Mouse (Mus musculus): ENCODE results near the gene Kif16b. TPM values are rescaled to one million over a fixed set of nuclear protein-coding genes. Genes with fewer than 3 reads are reported as not detected.
A peak's percentile ranks its signal among the peaks of the same experiment; 100 is the strongest.

The Kif16b gene
- total and polyA plus RNA-seq, 3 experiments = 3.9 to 17.6 (median 17.2) TPM

DNA sequence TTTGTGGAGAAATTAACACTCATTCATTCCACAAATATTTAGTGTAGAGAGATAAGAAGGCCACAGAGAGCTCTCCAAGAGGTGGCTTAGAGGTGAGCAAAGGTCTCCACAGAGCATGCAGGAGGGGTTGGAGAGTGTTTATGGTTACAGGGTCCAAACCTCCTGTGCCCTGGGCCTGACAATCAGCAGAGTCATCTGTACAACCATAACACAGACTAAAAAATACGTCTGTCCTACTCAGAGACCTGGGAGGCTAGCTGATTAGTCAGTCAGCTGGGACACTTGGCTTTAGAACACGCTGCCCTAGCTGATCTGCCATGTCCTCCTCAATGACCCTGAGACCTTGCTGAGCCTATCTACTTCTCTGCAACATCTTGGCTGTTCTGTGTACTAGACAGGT is 24.7 kb downstream of the Kif16b start:
- TF ChIP-seq GATA1 (IDR thresholded peaks at IDR 0.05; ENCODE audit: borderline replicate concordance, low read length) (no peak), CTCF (IDR thresholded peaks at IDR 0.05; ENCODE audit: low read depth, low read length) (no peak), POLR2AphosphoS5 (IDR thresholded peaks at IDR 0.05; ENCODE audit: insufficient replicate concordance, low read depth, low read length) (no peak), GATA2 (IDR thresholded peaks at IDR 0.05; ENCODE audit: borderline replicate concordance, low read depth, low read length) (no peak), TAL1 (conservative IDR thresholded peaks at IDR 0.05; ENCODE audit: low read depth, low read length) (no peak)
- Histone ChIP-seq H3K27me3 (ENCODE audit: insufficient read depth, low read length) (no peaks in the 10 kb centered on the region), H3K4me1 (ENCODE audit: insufficient read depth, low read depth, low read length) (no peaks in the 10 kb centered on the region), H3K9me3 (replicated peaks) (no peaks in the 10 kb centered on the region), H3K4me3 (ENCODE audit: low read depth, low read length) (no peak overlapping the region), H3K36me3 (replicated peaks) (peaks cover 8% of the 10 kb centered on the region)
- ATAC-seq (ENCODE audit: extremely low read depth, insufficient number of reproducible peaks, low FRiP score, poor library complexity, severe bottlenecking) = no peak
- DNase-seq (ENCODE audit: low spot score) = no peak

DNA sequence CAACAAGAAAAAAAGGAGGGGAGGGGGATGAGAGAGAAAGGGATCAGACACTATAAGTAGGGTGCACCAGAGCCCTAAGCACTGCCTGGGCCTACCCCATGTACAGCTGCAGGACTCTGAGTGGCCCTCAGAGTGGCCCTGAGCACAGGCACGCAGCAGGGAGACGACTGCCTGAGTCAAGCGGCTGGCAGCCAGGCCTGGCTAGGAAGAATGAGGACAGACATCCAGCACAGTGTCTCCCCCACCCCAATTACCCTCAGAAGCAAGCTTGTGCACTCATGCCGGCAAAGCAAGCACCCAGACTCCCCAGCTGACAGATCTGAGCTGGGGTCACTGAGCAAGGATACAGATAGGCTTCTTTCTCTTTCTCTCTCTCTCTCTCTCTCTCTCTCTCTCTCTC is 25.4 kb downstream of the Kif16b start:
- Histone ChIP-seq H3K27me3 (ENCODE audit: insufficient read depth, low read length) (no peaks in the 10 kb centered on the region), H3K4me1 (ENCODE audit: insufficient read depth, low read depth, low read length) (no peaks in the 10 kb centered on the region), H3K9me3 (replicated peaks) (no peaks in the 10 kb centered on the region), H3K4me3 (ENCODE audit: low read depth, low read length) (no peak overlapping the region), H3K36me3 (replicated peaks) (peaks cover 11% of the 10 kb centered on the region)
- DNase-seq (ENCODE audit: low spot score) (no peak), ATAC-seq (ENCODE audit: extremely low read depth, insufficient number of reproducible peaks, low FRiP score, poor library complexity, severe bottlenecking) (no peak)
- TF ChIP-seq GATA2 (IDR thresholded peaks at IDR 0.05; ENCODE audit: borderline replicate concordance, low read depth, low read length) (no peak), CTCF (IDR thresholded peaks at IDR 0.05; ENCODE audit: low read depth, low read length) (no peak), POLR2AphosphoS5 (IDR thresholded peaks at IDR 0.05; ENCODE audit: insufficient replicate concordance, low read depth, low read length) (no peak), GATA1 (IDR thresholded peaks at IDR 0.05; ENCODE audit: borderline replicate concordance, low read length) (no peak), TAL1 (conservative IDR thresholded peaks at IDR 0.05; ENCODE audit: low read depth, low read length) (no peak)

DNA sequence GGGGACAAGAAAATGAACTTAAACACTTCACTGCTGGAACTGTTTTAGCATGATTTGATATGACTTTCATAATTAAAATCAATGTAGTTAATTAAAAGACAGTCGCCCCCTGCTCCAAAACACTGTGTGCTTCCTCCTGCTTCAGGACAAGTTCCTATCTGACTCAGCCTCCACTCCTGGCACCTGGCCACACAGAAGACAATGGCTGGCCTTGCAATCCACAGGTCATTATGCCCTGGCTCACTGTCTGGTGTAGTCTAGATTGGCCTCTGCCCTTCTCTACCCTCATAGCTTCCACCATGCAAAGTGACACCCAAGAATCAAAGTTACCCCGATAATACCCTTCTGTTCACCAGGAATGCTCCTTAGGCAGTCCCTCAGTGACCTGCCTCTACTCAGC is 26.8 kb downstream of the Kif16b start:
- TF ChIP-seq POLR2AphosphoS5 (IDR thresholded peaks at IDR 0.05; ENCODE audit: insufficient replicate concordance, low read depth, low read length) (no peak), TAL1 (conservative IDR thresholded peaks at IDR 0.05; ENCODE audit: low read depth, low read length) (no peak), GATA1 (IDR thresholded peaks at IDR 0.05; ENCODE audit: borderline replicate concordance, low read length) (no peak), GATA2 (IDR thresholded peaks at IDR 0.05; ENCODE audit: borderline replicate concordance, low read depth, low read length) (no peak), CTCF (IDR thresholded peaks at IDR 0.05; ENCODE audit: low read depth, low read length) (no peak)
- Histone ChIP-seq H3K4me1 (ENCODE audit: insufficient read depth, low read depth, low read length) (no peaks in the 10 kb centered on the region), H3K9me3 (replicated peaks) (no peaks in the 10 kb centered on the region), H3K4me3 (ENCODE audit: low read depth, low read length) (no peak overlapping the region), H3K36me3 (replicated peaks) (peaks cover 16% of the 10 kb centered on the region), H3K27me3 (ENCODE audit: insufficient read depth, low read length) (no peaks in the 10 kb centered on the region)
- no peak for DNase-seq (ENCODE audit: low spot score)
- ATAC-seq (ENCODE audit: extremely low read depth, insufficient number of reproducible peaks, low FRiP score, poor library complexity, severe bottlenecking) = no peak

DNA sequence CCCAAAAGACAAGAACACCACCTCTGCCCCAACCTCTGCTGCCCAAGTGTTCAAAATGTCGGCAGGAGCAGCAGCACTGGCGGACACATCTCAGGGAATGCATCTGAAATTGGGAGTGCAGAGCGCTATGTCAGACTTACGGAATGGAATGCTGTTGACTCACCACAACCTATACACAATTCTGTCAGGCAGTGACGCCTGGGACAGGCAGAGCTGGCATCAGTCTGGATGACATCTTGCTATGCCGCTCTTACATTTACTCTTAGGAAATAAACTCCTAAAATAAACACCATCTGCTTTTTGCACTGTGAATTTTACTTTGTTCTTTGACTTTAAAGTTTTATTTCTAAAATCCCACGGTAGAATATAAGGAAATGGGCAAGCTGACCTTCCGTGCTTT is 31.3 kb downstream of the Kif16b start:
- ATAC-seq (ENCODE audit: extremely low read depth, insufficient number of reproducible peaks, low FRiP score, poor library complexity, severe bottlenecking) (no peak), DNase-seq (ENCODE audit: low spot score) (no peak)
- TF ChIP-seq TAL1 (conservative IDR thresholded peaks at IDR 0.05; ENCODE audit: low read depth, low read length) (no peak), GATA2 (IDR thresholded peaks at IDR 0.05; ENCODE audit: borderline replicate concordance, low read depth, low read length) (no peak), GATA1 (IDR thresholded peaks at IDR 0.05; ENCODE audit: borderline replicate concordance, low read length) (no peak), CTCF (IDR thresholded peaks at IDR 0.05; ENCODE audit: low read depth, low read length) (no peak), POLR2AphosphoS5 (IDR thresholded peaks at IDR 0.05; ENCODE audit: insufficient replicate concordance, low read depth, low read length) (no peak)
- H3K36me3 ChIP-seq (replicated peaks) = peaks cover 11% of the 10 kb centered on the region
- no peaks in the 10 kb centered on the region for H3K9me3 ChIP-seq (replicated peaks)
- H3K4me1 ChIP-seq (ENCODE audit: insufficient read depth, low read depth, low read length) = no peaks in the 10 kb centered on the region
- no peak overlapping the region for H3K4me3 ChIP-seq (ENCODE audit: low read depth, low read length)
- H3K27me3 ChIP-seq (ENCODE audit: insufficient read depth, low read length) = no peaks in the 10 kb centered on the region

DNA sequence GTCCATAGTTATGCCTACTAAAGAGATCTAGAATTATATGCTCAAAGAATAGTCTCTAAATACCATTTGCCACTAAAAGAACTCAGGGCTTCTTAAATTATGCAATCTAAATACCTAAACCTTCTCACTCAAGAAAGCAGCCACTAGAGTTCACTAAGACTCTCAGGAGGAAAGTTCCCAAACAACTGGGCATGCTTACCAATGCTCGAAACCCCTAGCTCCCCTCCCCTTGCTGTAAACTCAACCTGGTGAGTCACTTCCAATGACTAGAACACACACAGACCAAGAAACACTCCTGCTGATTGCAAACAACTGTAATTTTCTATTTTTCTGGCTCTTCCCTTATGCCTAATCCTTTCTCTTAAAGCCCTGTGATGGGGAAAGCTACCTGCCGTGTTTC is 33.9 kb downstream of the Kif16b start:
- Histone ChIP-seq H3K27me3 (ENCODE audit: insufficient read depth, low read length) (no peaks in the 10 kb centered on the region), H3K36me3 (replicated peaks) (peaks cover 21% of the 10 kb centered on the region), H3K4me1 (ENCODE audit: insufficient read depth, low read depth, low read length) (no peaks in the 10 kb centered on the region), H3K4me3 (ENCODE audit: low read depth, low read length) (no peak overlapping the region), H3K9me3 (replicated peaks) (no peaks in the 10 kb centered on the region)
- TF ChIP-seq GATA1 (IDR thresholded peaks at IDR 0.05; ENCODE audit: borderline replicate concordance, low read length) = no peak
- TF ChIP-seq TAL1 (conservative IDR thresholded peaks at IDR 0.05; ENCODE audit: low read depth, low read length) = no peak
- TF ChIP-seq CTCF (IDR thresholded peaks at IDR 0.05; ENCODE audit: low read depth, low read length) = no peak
- TF ChIP-seq GATA2 (IDR thresholded peaks at IDR 0.05; ENCODE audit: borderline replicate concordance, low read depth, low read length) = no peak
- no peak for TF ChIP-seq POLR2AphosphoS5 (IDR thresholded peaks at IDR 0.05; ENCODE audit: insufficient replicate concordance, low read depth, low read length)
- no peak for DNase-seq (ENCODE audit: low spot score)
- no peak for ATAC-seq (ENCODE audit: extremely low read depth, insufficient number of reproducible peaks, low FRiP score, poor library complexity, severe bottlenecking)

DNA sequence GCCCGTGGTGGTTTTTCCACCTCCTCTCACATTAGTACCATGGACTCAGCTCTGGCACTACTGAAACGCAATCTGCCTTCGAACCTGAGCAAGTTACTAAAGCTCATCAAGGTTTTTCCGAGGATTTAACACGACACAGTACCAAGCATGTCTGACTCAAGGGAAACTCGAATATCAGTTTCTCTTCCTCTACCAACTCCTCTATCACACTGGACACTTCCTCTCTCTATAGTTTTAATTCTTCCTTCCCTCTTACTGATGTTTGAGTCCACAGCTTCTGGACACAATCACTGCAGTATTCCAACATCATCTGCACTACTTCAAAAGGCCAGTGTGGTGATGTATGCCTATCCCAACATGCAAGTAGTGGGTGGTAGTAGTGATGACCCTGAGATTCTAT is 40.3 kb downstream of the Kif16b start:
- ATAC-seq (ENCODE audit: extremely low read depth, insufficient number of reproducible peaks, low FRiP score, poor library complexity, severe bottlenecking) (no peak), DNase-seq (ENCODE audit: low spot score) (no peak)
- no peaks in the 10 kb centered on the region for H3K4me1 ChIP-seq (ENCODE audit: insufficient read depth, low read depth, low read length)
- peaks cover 32% of the 10 kb centered on the region for H3K36me3 ChIP-seq (replicated peaks)
- TF ChIP-seq GATA1 (IDR thresholded peaks at IDR 0.05; ENCODE audit: borderline replicate concordance, low read length) = no peak
- TF ChIP-seq CTCF (IDR thresholded peaks at IDR 0.05; ENCODE audit: low read depth, low read length) = no peak
- no peak for TF ChIP-seq TAL1 (conservative IDR thresholded peaks at IDR 0.05; ENCODE audit: low read depth, low read length)
- no peak overlapping the region for H3K4me3 ChIP-seq (ENCODE audit: low read depth, low read length)
- no peaks in the 10 kb centered on the region for H3K9me3 ChIP-seq (replicated peaks)
- no peaks in the 10 kb centered on the region for H3K27me3 ChIP-seq (ENCODE audit: insufficient read depth, low read length)

DNA sequence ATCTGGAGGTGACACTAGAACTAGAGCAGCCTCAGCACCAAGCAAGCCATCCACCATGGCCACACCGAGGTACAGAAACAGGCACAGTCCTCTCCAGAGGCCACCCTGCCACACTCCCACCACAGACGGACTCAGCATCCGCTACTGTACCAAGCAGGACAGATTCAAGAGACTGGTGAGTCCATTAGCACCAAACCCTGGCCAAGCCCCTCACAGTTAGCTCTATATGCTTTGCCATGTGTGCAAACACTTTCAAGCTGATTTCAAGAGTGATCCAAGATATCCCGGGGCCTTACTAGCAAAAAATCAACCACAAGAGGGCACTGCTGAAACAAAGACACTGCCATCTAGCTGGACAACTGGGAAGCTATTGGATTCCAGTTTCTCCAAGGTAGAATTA is 41.9 kb downstream of the Kif16b start:
- no peaks in the 10 kb centered on the region for H3K27me3 ChIP-seq (ENCODE audit: insufficient read depth, low read length)
- no peak overlapping the region for H3K4me3 ChIP-seq (ENCODE audit: low read depth, low read length)
- no peaks in the 10 kb centered on the region for H3K9me3 ChIP-seq (replicated peaks)
- TF ChIP-seq GATA1 (IDR thresholded peaks at IDR 0.05; ENCODE audit: borderline replicate concordance, low read length) (no peak), POLR2AphosphoS5 (IDR thresholded peaks at IDR 0.05; ENCODE audit: insufficient replicate concordance, low read depth, low read length) (no peak), TAL1 (conservative IDR thresholded peaks at IDR 0.05; ENCODE audit: low read depth, low read length) (no peak), GATA2 (IDR thresholded peaks at IDR 0.05; ENCODE audit: borderline replicate concordance, low read depth, low read length) (no peak), CTCF (IDR thresholded peaks at IDR 0.05; ENCODE audit: low read depth, low read length) (no peak)
- peak; percentile 5 for DNase-seq (ENCODE audit: low spot score)
- peaks cover 28% of the 10 kb centered on the region for H3K36me3 ChIP-seq (replicated peaks)
- ATAC-seq (ENCODE audit: extremely low read depth, insufficient number of reproducible peaks, low FRiP score, poor library complexity, severe bottlenecking) = peak; percentile 45; the same call in 1 of the 2 replicates
- no peaks in the 10 kb centered on the region for H3K4me1 ChIP-seq (ENCODE audit: insufficient read depth, low read depth, low read length)

Measured in G1E (cell line).